Mouse (Mus musculus): ENCODE data around the gene 1700021F07Rik. TPM values are rescaled to one million over a fixed set of nuclear protein-coding genes. Genes with fewer than 3 reads are reported as not detected.

1700021F07Rik gene
- polyA plus RNA-seq, 1 experiment from 2014 or later, result not detected

- Histone ChIP-seq H3K4me2 (no peak overlapping the region), H3K36me3 (no peaks in the 10 kb centered on the region), H3K4me1 (peaks cover 10% of the 10 kb centered on the region), H3K9me3 (replicated peaks) (no peaks in the 10 kb centered on the region), H3K9ac (replicated peaks) (no peak overlapping the region), H3K27ac (replicated peaks) (no peak overlapping the region), H3K4me3 (replicated peaks) (no peak overlapping the region), H3K27me3 (replicated peaks) (no peaks in the 10 kb centered on the region)
- ATAC-seq (ENCODE audit: low FRiP score), result 0 out of 2 replicates have a peak, but pooled peaks have one; percentile 40
- WGBS, result 42% methylated on average over 9 of the region's 9 CpGs
These were observed 41.8 kb downstream of the 1700021F07Rik start for GRCm38 (mm10) chr2:173564179-173564578.

Other genes with a start within 250 kb of the 1700021F07Rik start
- 4.5 and 4.6 TPM in 2 replicates for gene Pmepa1, start 246.1 kb upstream of the 1700021F07Rik start, polyA plus RNA-seq (2015; fragmentation: Nextera tagmentation; extraction: Ambion mirVana)
- gene Ankrd60, start 55.8 kb downstream of the 1700021F07Rik start, polyA plus RNA-seq (2015; fragmentation: Nextera tagmentation; extraction: Ambion mirVana), result not detected in 2 replicates
- gene Rab22a, start 137.2 kb downstream of the 1700021F07Rik start, polyA plus RNA-seq (2015; fragmentation: Nextera tagmentation; extraction: Ambion mirVana), result 30.9 and 32.7 TPM in 2 replicates
- gene 1700010B08Rik, start 196.8 kb downstream of the 1700021F07Rik start, polyA plus RNA-seq (2015; fragmentation: Nextera tagmentation; extraction: Ambion mirVana), result not detected in 2 replicates
- 16.4 and 19.9 TPM in 2 replicates for gene Vapb, start 214.9 kb downstream of the 1700021F07Rik start, polyA plus RNA-seq (2015; fragmentation: Nextera tagmentation; extraction: Ambion mirVana)